Mouse (Mus musculus) sigmoid colon, adult 10 weeks (tissue): ENCODE data around the gene 1700024G13Rik. TPM values are rescaled to one million over a fixed set of nuclear protein-coding genes. Genes with fewer than 3 reads are reported as not detected.

Source experiments
- polyA plus RNA-seq: library from polyadenylated mRNA; stranded (reverse); fragments of 350-450 nt; fragmentation: Illumina TruSeq; extraction: RNeasy Lipid Tissue Mini Kit (QIAGEN cat#74804); gene quantifications from one replicate; pipeline ENCODE4 v1.2.3, GENCODE M21; 2014; ENCODE audit warnings: low read depth, low replicate concordance

1700024G13Rik gene
- polyA plus RNA-seq, result not detected

GRCm38 (mm10) chr14:32388196-32388595 lies at the start of gene 1700024G13Rik:
TSS of gene 1700024G13Rik (minus strand) at chr14:32388391.

Other genes with a start within 250 kb of the 1700024G13Rik start
- gene Msmb, start 246.4 kb downstream of the 1700024G13Rik start, polyA plus RNA-seq, result not detected
- gene Ncoa4, start 228.5 kb downstream of the 1700024G13Rik start, polyA plus RNA-seq, result 228 TPM
- gene Timm23, start 186.5 kb downstream of the 1700024G13Rik start, polyA plus RNA-seq, result 92.7 TPM
- 49.2 TPM for gene Parg, start 186.4 kb downstream of the 1700024G13Rik start, polyA plus RNA-seq
- gene Ogdhl, start 66.4 kb downstream of the 1700024G13Rik start, polyA plus RNA-seq, result 0.09 TPM
- not detected for gene Slc18a3, start 76.5 kb upstream of the 1700024G13Rik start, polyA plus RNA-seq
- gene Chat, start 77.6 kb upstream of the 1700024G13Rik start, polyA plus RNA-seq, result 0.16 TPM
- 20.5 TPM for gene Ercc6, start 125.1 kb upstream of the 1700024G13Rik start, polyA plus RNA-seq
- not detected for gene Prrxl1, start 211.0 kb upstream of the 1700024G13Rik start, polyA plus RNA-seq